Mouse (Mus musculus): ENCODE results near the gene Dnlz.
"Not testable (repeated sequence)": the region's sequence is repeated elsewhere in the genome, so short reads cannot be mapped to it uniquely, and the experiment has no call there.

Gene Dnlz

GRCm38 (mm10) chr2:26351358-26352290 lies at the start of gene Dnlz:
Dnlz (minus strand) TSS chr2:26352110.
- DNase-seq = peak; percentile 97

GRCm38 (mm10) chr2:26401023-26401422 lies 49.1 kb upstream of the Dnlz start:
- DNase-seq = no peak

GRCm38 (mm10) chr2:26400296-26400695 lies 48.4 kb upstream of the Dnlz start:
- no peak for DNase-seq

GRCm38 (mm10) chr2:26399647-26400046 lies 47.7 kb upstream of the Dnlz start:
- DNase-seq = peak in 1 of 2 experiments; percentile 19

- DNase-seq = peak in 1 of 2 experiments; percentile 24
Measured at GRCm38 (mm10) chr2:26398978-26399377, 47.1 kb upstream of the Dnlz start.

- peak in 1 of 2 experiments; percentile 23 for DNase-seq
Measured at GRCm38 (mm10) chr2:26391617-26392016, 39.7 kb upstream of the Dnlz start.

GRCm38 (mm10) chr2:26390954-26391353 lies 39.0 kb upstream of the Dnlz start:
- DNase-seq = no peak

- peak; percentile 91 to 95 for DNase-seq
Measured at GRCm38 (mm10) chr2:26389154-26389690, 37.3 kb upstream of the Dnlz start, which contains the start of the genes Entr1 and Pmpca. Entr1 (minus strand) TSS chr2:26389316. Pmpca (plus strand) TSS chr2:26389339.

GRCm38 (mm10) chr2:26388682-26389153 lies 36.8 kb upstream of the Dnlz start:
- peak in 1 of 2 experiments; percentile 56 for DNase-seq

GRCm38 (mm10) chr2:26387713-26388112 lies 35.8 kb upstream of the Dnlz start:
- no peak for DNase-seq

- DNase-seq = not testable (repeated sequence)
Measured at GRCm38 (mm10) chr2:26380871-26381270, 29.0 kb upstream of the Dnlz start.

- peak; percentile 82 to 90 for DNase-seq
Measured at GRCm38 (mm10) chr2:26380131-26380771, 28.3 kb upstream of the Dnlz start, which contains the start of gene Snapc4. Snapc4 (minus strand) TSS chr2:26380653.

GRCm38 (mm10) chr2:26372396-26372795 lies 20.5 kb upstream of the Dnlz start:
- no peak for DNase-seq

- DNase-seq = no peak
Measured at GRCm38 (mm10) chr2:26368572-26368971, 16.7 kb upstream of the Dnlz start.

- no peak for DNase-seq
Measured at GRCm38 (mm10) chr2:26367911-26368310, 16.0 kb upstream of the Dnlz start.

- DNase-seq = peak; percentile 78 to 86
Measured at GRCm38 (mm10) chr2:26364738-26365465, 13.0 kb upstream of the Dnlz start.

- no peak for DNase-seq
Measured at GRCm38 (mm10) chr2:26363481-26363880, 11.6 kb upstream of the Dnlz start.

- no peak for DNase-seq
Measured at GRCm38 (mm10) chr2:26362991-26363390, 11.1 kb upstream of the Dnlz start.

- DNase-seq = no peak
Measured at GRCm38 (mm10) chr2:26360772-26361171, 8.9 kb upstream of the Dnlz start, which contains the start of gene Card9. Card9 (minus strand) TSS chr2:26360918.

- peak; percentile 28 to 39 for DNase-seq
Measured at GRCm38 (mm10) chr2:26359983-26360382, 8.1 kb upstream of the Dnlz start.

GRCm38 (mm10) chr2:26358667-26359320 lies 6.9 kb upstream of the Dnlz start:
- DNase-seq = peak in 1 of 2 experiments; percentile 43

GRCm38 (mm10) chr2:26357484-26357883 lies 5.6 kb upstream of the Dnlz start:
- peak; percentile 38 to 54 for DNase-seq
